Mouse (Mus musculus) common myeloid progenitor, adult 5-6 weeks (primary cell): ENCODE measurements around the gene Ntn5. TPM values are rescaled to one million over a fixed set of nuclear protein-coding genes. Genes with fewer than 3 reads are reported as not detected.
A peak's percentile ranks its signal among the peaks of the same experiment; 100 is the strongest.
"Not testable (repeated sequence)": the region's sequence is repeated elsewhere in the genome, so short reads cannot be mapped to it uniquely, and the experiment has no call there.

Experiments
- ATAC-seq: replicated peaks from 2 replicates; pipeline ENCODE4 v1.8.0; 2016; ENCODE audit warnings: low read depth, mild to moderate bottlenecking, moderate TSS enrichment, inconsistent platforms; ENCODE audit not compliant: poor library complexity, severe bottlenecking
- total RNA-seq: library from RNA; stranded (forward); fragments of 200-1000, 187-1606 nt; gene quantifications from 2 replicates; pipeline ENCODE4 v1.2.3, GENCODE M21; 2017

Ntn5 gene
- total RNA-seq, 1 experiment from 2014 or later, result not detected

DNA sequence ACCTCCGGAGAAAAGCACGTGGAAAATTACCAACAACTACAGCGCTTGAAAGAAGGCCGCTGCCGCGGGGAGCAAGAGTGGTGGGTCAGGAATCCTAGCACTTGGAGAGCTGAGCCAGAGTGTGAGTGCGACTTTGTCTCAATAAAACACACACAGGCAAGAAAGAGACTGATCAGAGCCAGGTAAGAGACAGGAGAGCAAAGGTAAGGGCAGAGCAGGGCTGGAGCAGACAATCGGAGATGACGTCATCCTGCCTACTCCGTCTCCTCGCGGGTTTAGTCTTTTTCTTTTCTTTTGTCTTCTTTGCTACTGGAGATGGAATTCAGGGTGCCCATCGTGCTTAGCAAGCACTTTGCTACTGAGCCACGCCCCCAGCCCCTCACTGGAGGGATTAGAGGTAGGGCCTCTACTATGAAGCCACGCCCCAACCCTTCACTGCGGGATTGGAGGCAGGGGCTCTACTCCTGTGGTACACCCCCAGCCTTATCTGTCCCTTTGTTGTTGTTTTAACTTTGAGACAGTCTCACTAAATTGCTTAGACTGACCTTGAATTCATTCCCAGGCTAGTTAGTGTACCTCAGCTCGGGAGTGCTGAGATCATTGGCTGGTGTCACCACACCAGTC is 29.3 kb upstream of the Ntn5 start:
- no peak for ATAC-seq

DNA sequence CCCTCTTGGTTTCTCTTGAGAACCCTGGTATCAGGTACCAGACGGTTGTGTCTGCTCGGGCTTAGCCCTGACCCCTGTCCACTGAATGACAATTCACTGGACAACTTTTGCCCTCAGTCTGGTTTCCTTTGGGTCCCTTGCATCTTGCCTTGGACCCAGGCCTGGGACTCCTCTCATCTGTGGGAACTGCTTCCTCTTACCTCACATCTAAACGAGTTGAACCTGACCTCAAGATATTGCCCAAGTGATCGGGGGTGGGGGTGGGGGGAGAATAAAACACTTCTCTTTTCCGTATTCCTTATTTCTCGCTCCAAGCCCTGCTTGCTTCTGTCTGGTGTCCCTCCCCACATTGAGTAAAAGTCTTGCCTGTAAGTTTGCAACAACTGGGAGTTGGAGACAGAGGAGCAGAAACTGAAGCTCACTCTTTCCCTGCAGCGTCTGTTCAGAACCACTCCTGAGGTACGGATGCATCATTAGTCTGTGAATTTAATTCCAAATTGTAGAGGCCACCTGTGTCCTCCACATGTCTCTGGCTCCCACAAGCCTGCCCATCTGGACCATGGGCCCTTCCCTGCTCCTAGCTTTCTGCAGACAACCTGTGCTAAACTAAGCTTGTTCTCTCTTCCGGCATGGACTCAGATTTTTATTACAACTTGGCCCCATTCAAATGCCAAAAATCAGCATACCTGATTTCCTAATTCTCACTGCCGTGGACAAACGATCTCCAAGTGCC is 22.9 kb upstream of the Ntn5 start:
- peak; percentile 85 for ATAC-seq

DNA sequence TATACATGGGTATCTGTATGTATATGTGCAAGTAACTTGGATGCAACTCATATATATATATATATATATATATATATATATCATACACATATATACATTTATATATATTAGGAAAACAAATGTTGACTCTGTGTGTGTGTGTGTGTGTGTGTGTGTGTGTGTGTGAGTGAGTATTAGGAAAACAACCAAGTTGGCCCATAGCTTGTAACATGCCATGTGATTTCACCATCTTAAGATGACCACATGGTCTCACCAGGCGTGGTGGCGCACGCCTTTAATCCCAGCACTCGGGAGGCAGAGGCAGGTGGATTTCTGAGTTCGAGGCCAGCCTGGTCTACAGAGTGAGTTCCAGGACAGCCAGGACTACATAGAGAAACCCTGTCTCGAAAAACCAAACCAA is 22.1 kb upstream of the Ntn5 start:
- not testable (repeated sequence) for ATAC-seq

DNA sequence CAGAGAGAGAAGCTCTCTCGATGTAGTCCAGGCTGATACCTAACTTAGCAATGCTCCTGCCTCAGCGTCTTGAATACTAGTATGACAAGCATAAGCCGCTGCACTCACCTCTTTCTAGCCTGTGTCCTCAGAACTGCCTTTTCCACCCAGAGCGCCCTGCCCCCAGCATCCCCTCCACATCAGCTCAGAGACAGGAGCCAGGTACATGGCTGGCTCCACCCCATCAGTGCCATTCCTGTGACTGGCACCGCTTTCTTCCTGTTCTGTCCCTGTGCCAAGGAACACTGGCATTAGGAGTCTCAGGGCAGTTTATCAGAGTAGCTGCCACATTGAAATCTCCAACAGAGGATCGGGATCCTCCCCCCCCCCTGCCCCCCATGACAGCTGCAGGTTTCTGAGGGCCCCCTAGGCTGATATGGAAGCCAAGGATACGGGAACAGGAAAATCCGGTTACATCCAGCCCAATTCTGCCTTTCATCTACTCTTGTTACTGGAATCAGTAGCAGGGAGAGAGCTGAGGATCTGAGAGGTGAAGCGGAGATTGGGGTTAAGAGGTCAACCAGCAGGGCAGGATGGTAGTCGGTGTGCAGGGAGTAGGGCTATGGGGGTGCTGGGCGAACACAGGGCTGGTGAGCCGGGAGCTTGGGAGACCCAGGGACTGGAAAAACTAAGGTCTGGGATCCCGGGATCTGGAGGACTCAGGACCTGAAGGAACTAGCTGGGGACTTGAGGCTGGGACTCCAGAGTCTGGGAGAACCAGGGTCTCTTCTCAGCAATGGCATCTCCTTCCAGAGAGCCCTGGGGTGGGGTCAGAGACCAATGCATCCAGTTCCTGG is 18.3 kb upstream of the Ntn5 start:
- no peak for ATAC-seq

DNA sequence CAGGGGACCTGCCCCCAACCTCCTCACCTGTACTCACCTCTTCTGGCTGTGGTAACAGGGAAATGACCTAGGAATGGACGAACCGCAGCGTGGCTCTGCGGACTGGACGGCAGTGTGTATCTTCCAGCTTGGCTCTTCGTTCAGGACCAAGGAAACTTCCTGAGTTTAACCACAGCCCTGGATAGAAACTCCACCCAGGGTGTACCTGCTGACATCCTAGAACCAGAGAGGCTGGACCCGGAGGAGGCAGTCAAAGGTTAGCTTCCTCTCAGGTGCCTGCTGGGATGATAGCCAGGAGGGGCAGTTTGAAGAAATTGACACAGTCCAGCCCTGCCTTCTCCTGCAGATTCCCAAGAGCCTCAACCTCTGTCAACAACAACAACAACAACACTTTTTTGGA is 17.7 kb upstream of the Ntn5 start, which contains the start of gene Fut2:
Gene Fut2, minus strand, starts transcription at position 234 of the 400 bp plus-strand sequence.
- ATAC-seq, result no peak

DNA sequence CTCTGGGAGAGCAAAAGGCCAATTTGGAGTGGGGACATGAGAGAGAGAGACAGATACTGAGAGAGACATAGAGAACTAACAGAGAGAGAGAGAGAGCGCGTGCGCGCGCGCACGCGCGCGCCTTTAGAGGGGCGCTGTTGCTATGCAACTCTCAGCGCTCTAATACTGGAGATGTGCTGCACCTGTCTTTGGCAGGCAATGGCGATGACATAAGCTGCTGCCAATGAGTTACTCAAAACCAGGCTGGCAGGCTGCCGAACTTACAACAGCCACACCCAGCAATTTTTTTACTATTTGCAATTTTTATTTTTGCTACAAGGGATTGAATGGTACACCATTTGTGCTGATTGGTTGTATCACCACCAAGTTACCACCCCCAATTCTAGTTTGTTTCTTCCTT is 16.1 kb upstream of the Ntn5 start:
- ATAC-seq, result no peak

DNA sequence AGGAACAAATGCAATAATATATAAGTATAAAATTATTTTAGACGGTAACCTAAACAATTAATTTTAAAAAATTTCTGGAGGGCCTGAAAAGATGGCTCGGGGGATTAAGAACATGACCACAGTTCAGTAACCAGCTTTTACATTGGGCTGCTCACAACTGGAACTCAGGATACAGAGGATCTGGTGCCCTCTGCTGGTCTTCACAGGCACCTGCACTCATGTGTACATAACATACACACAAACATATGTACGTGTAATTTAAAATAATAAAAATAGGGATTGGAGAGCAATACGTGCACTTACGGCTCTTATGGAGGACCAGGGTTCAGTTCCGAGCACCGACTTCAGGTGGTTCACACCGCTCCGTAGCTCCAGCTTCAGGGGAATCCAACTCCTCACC is 14.9 kb upstream of the Ntn5 start:
- ATAC-seq, result no peak

DNA sequence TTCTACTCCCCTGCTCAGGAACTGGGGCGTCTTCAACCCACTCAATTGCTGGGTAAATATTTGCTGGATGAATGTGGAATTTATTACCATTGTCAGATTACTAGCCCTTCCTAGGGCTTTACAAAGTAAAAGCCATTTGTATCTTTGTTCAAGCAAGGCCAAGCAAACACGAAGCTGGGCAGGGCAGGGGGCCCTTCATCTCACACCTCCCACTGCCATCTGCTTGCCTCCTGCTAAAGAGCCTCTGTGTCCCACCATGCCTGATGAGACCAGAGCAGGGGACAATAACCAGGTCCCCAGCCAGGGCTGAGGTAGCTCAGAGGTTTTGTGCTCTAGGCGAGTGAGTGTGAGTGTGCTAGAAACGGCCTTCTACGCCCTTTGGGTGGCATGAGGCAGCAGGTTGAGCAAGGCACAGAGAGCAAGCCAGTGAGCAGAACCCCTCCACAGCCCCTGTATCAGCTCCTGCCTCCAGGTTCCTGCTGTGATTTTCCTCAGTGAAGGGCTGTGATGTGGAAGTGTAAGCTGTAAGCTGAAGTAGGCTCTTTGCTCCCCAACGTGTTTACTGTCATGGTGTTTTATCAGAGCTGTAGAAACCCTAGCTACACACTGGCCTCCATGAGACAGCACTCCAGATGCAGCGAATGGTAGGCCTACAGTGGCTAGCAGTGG is 6.1 kb upstream of the Ntn5 start:
- ATAC-seq, result no peak

DNA sequence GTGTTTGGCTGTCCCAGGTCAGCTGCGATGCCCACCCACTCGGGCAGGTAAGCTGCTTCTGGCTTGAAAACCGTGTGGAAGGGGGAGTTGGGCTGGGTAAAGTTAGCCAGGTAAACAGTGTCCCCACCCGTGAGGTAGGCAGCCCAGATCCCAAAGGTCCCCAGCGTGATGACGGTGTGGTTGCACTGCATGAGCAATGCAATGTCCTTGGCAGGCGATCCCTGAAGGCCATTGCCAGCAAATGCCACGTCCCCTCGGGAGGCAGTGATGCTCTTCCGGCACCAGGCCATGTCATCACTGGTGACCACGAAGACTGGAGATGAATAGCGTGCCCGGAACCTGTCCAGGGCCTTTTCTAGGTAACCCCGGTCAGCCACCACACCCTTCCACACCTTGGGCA is 5.3 kb upstream of the Ntn5 start:
- no peak for ATAC-seq

DNA sequence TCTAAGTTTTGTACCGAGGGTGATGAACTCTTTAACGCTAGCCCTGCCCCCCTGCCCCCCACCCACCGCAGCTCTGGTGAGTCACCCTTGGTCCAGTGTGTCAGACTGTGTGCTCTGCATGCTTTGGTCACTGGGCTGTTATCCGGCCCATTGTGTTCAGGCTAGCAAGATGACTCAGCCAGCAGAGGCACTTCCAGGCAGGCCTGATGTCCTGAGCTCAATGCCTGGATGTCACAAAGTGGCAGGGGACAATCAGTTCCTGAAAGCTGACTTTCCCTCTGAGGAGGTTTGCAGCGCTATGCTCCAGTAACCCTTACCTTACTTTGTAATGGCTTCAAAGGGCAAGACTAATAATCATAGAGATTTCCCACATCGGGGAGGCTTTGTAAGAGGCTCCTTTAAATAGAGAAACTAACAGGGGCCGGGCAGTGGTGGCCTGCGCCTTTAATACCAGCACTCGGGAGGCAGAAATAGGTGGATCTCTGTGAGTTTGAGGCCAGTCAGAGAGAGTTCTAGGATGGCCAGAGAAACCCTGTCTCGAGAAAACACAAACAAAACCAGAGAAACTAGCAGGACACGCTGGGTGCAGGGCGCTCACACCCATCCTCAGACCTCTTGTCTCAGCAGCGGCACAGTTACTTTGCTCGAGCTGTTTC is 3.7 kb upstream of the Ntn5 start:
- ATAC-seq, result no peak

DNA sequence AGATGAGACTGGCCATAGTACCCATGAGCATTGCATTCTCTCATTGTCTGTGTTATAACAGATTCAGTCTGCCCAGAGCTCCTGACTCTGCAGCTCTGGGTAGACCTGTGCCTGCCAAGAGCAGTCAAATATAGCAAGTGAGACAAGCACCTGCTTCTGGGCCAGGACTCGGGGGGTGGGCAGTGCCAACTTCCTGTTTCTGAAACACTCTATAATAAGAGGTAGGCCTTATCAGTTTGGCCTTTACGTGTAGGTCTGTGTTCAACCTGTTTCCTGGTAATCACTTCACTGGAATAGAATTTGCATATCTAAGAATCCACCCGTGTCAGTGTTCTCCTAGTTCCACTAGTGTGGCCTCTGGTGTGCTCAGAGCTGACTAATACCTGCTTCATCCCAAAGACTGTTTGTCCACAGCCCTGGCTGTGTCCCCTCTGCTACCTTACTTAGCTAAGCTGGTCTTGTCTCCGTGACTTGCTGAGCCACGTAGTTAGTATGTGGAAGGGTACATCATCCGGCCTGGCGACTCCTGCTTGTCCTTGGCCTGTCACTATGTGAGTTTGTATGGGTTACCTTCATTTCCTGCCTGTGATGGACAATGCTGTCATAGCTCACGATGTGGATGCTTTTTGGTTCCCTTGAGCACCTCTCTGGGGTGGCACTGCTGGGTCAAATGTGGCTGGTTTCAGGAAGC is 2.6 kb upstream of the Ntn5 start:
- peak; percentile 39 for ATAC-seq

DNA sequence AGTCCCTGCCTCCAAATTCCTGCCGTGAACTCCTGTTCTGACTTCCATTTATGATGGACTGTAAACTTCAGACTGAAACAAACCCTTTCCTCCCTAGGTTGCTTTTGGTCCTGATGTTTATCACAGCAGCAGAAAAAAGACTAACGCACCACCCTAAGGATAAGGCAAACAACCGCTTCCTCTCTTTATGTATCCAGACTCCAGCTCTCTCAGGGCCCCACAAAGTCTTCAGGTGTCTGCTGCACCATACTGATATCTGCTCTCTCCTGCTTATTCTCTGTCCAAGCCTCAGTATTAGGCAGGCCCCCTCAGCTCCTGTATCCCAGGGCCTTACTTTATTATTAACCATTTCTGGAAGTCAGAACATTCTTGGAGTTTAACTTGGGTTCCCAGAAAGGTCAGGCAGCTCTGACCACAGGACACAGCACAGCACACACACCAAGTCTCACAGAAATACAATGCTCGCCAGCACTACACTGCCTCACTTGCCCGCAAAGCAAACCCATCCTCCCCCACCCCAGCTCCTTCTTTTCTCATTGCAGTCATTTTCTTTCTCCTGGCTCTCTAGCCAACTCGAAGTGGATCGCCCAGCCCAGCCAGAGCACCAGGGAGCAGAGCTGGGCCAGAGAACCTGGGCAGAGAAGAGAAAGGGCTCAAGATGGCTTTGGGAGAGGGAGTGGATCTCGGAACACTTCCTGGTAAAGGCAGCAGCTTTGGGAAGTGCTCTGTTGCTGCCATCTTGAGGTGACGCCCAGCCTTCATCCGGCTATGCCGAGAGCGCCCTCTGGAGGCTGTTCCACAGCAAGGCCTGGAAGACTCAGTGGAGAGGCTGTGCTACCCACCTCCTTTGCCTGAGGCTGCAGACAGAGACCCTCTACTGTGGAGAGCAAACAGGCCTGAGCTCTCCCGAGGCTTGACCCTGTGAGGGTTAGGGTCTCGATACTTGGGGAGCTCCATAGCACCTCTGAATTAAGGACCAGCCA is 1.4 kb upstream of the Ntn5 start:
- ATAC-seq, result peak; percentile 88

DNA sequence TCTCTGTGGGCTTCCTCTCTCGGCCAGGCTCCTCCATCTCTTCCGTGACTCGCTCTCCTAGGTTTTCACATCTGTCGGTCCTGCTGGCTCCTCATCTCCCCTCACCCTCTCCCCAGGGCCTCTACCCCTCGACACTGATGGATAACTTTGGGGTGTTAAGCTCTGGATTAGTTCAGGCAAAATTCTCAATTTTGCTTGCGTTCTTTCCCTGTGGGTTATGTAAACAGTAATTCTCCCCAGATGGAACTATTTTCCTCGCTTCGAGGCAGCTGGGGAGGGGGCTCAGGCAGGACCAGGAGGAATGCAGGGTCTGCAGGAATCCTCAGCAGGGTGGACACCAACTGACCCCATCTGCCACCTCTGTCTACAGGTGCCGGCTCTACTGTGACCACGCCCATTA is 2.0 kb downstream of the Ntn5 start:
- ATAC-seq, result no peak

DNA sequence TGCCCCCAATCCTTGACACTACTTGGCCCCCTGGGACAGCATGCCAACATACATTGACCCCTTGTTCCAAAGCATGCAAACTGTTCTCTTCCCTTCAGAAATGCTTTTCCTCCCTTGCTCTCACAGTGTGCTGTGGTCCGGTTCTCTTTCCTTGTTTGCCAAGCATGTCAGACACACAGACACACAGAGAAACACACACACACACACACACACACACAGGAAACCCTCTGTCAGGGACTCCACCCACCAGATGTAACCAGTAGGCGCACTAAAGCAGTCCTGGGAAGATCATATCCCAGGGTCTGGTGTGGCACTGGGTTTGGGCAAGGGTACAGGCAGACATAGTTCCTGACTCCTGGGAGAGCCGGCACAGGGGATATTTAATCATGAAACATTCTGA is 3.0 kb downstream of the Ntn5 start:
- no peak for ATAC-seq

DNA sequence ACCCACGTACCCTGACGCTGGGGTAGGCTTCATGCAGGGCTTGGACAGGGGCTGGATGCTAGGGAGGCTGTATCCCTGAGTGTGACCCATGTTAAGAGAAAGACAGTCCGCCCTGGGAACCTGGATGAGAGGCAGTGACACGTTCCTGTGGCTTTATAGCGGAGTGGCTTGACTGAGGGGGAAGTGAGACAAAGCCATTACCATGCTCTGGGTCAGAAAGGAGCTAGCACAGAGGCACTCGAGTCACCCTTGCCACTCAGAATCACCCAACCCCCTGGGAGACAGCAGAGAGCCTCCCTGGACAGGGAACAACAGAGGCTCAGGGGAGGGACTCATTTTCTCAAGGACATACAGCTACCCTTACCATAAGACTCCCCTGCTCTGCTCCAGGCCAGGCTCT is 5.3 kb downstream of the Ntn5 start:
- 0 out of 2 replicates have a peak, but pooled peaks have one; percentile 30 for ATAC-seq

DNA sequence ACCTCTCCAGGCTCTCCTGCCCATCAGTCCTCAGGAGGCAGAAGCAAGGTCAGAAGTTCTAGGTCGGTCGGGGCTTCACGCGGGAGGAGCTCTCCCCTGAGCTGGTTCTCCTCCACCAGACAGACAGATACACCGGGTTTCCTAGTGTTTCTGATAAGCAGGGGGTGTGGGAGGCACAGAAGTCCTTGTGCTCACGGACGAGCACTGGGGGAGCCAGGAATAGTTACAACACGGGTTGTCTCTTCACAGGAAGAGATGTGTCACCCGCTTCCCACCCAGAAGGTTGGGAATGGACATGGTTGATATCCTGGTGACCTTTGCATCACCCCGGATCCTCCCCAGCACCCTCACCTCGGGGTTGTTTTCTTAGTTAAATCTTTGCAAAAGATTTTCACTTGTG is 6.0 kb downstream of the Ntn5 start:
- ATAC-seq, result no peak

DNA sequence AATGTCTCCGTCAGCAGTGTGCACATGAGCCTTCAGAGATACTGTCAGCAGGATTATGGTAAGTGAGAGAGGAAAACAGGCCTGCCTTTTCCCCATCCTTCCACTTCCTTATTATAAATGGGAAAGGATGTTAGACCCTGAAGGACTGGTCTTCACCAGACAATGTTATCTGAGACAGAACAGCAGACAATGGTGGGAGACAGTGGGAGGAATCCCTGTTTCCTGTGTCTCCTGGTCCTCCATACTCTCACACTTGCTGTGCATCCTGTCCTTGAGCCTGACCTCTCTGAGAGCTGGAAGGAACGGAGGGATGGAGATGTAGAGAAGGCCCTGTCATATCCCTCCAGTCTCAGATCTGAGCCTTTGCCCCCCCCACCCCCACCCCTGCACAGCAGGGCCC is 8.5 kb downstream of the Ntn5 start:
- no peak for ATAC-seq

DNA sequence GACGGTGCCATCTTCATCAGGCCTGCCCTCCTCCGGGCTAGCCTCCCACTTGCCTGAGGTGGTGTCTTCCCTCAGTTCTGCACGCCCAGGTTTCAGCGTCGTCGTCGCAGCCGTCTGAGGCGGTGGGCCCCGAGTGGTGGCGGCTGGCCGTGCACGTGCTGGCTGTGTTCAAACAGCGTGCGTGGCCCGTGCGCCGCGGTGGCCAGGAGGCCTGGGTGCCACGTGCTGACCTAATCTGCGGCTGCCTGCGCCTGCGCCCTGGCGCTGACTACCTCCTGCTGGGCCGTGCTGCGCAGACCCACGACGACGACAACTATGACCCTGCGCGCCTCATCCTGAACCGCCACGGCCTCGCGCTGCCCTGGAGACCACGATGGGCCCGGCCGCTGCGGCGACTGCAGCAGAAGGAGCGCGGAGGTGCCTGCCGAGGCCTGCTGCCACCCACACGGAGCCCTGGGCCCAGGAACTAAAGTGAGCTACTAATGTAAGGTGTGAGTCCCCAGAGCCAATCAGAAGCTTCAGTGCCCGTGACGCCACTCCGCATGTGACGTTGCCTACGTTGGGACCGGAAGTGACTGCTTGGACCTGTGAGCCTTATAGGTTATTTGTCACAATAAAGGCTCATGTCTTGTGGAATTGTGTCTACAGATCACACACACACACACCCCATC is 10.2 kb downstream of the Ntn5 start, which contains the start of gene Sec1:
Gene Sec1, minus strand, starts transcription at position 482 of the 671 bp plus-strand sequence.
- no peak for ATAC-seq
